Mouse (Mus musculus) B cell, adult (primary cell): ENCODE results near the gene Fpr3. TPM values are rescaled to one million over a fixed set of nuclear protein-coding genes. Genes with fewer than 3 reads are reported as not detected.

Source experiments
- total RNA-seq: library from RNA; stranded (reverse); gene quantifications from 4 replicates; pipeline ENCODE4 v1.2.4, GENCODE M21; 2023; ENCODE audit not compliant: inconsistent age

The Fpr3 gene
- not detected in 4 replicates for total RNA-seq

DNA sequence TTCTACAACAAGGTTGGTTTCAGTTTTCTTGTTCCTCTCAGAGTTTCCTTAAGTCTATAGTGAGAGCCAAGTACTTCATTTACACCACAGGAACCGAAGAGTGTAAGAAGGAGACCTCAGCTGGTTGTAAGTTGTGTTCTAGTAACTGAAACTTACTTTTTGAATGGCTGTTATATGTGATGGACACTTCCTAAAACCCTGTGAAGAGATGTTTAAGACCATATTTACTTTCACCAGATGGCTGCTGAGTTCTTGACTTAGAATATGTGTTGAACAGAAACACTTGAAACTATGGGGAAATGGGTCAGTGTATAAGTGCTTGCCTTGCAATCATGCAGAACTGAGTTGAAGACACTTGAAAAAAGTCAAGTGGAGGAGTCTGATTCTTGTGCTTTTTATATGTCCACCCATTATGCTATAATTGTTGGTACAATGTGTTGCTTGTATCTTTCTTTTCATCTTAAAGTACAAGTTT, at the start of gene Fpr3, which contains the start of gene Fpr2:
TSS of gene Fpr3 (plus strand) at position 79 of the 475 bp plus-strand sequence.
TSS of gene Fpr2 (plus strand) at position 51 of the 475 bp plus-strand sequence.

DNA sequence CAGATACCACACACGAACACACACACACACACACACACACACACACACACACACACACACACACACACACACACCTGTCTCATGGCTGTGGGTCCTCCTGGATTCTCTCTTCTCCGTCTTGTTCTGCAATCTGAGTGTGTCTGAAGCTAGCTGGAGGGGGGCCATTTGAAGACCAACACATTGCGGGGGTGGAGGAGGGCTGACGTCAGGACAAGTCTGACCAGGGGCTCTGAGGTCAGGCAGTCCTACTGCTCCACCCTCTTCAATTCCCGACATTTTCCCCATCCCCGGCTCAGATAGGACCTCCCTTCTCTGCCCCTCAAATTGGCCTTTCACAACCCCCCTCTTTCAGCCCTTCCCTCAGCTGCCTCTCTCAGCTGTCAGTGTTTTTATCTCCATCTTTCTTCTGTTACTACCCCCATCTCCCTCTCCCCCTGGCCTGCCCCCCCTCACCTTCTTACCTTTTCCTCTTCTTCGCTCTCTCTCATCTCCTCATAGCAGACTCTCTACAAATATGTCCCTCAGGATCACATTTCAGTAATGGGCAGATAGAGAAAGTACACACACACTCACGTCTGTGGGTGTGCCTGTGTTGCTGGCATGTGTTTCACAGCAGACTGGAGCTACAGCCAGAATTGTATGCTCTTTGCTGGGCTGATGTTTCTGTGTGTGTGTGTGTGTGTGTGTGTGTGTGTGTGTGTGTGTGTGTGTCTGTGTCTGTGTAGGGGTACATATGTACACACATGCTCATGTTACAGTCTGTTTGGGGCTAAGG, 32.4 kb upstream of the Fpr3 start, which contains the start of gene Has1:
TSS of gene Has1 (minus strand) at position 142 of the 775 bp plus-strand sequence.

DNA sequence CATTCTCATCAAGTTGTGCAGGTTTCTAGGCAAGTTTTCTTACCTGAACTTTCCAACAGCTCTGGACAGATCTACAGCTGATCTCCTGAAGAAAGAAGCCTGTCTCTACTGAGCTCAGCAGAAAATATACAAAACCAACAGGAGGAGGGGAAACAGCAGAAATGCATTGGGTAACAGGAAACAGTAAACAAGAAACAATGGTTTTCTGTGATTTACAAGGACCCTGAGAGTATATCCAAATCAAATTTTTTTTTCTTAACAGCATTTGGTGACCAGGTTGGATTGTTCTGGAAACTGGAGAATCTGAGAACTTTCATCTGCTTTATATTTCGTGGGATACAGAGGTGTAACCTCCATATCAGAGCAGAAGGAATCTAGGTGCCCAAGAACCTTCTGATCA, 3.8 kb upstream of the Fpr3 start, which contains the start of gene Fpr1:
TSS of gene Fpr1 (minus strand) at position 101 of the 400 bp plus-strand sequence.

Other genes with a start within 250 kb of the Fpr3 start
- not detected in 4 replicates for gene Vmn2r90, start 184.1 kb upstream of the Fpr3 start, total RNA-seq
- gene Spaca6, start 60.7 kb upstream of the Fpr3 start, total RNA-seq = 1.1 to 2.8 TPM (median 1.6 TPM) in 3 of 4 replicates, not detected in the other
- gene Has1, start 32.6 kb upstream of the Fpr3 start, total RNA-seq = not detected in 4 replicates
- 0.51 to 1.3 TPM in 2 of 4 replicates, not detected in the others for gene Fpr1, start 3.9 kb upstream of the Fpr3 start, total RNA-seq
- gene Fpr2, start within 50 bp of the Fpr3 start, total RNA-seq = 1.4 TPM in 2 of 4 replicates, not detected in the others
- gene Fpr-rs4, start 133.9 kb downstream of the Fpr3 start, total RNA-seq = not detected in 4 replicates
- not detected in 4 replicates for gene Vmn2r124, start 161.6 kb downstream of the Fpr3 start, total RNA-seq
- gene Vmn2r91, start 197.2 kb downstream of the Fpr3 start, total RNA-seq = not detected in 4 replicates